Mouse (Mus musculus): ENCODE results near the gene Gm32742. TPM values are rescaled to one million over a fixed set of nuclear protein-coding genes. Genes with fewer than 3 reads are reported as not detected.

Gene Gm32742
- polyA plus RNA-seq, 1 experiment from 2014 or later = 0.01 TPM

DNA sequence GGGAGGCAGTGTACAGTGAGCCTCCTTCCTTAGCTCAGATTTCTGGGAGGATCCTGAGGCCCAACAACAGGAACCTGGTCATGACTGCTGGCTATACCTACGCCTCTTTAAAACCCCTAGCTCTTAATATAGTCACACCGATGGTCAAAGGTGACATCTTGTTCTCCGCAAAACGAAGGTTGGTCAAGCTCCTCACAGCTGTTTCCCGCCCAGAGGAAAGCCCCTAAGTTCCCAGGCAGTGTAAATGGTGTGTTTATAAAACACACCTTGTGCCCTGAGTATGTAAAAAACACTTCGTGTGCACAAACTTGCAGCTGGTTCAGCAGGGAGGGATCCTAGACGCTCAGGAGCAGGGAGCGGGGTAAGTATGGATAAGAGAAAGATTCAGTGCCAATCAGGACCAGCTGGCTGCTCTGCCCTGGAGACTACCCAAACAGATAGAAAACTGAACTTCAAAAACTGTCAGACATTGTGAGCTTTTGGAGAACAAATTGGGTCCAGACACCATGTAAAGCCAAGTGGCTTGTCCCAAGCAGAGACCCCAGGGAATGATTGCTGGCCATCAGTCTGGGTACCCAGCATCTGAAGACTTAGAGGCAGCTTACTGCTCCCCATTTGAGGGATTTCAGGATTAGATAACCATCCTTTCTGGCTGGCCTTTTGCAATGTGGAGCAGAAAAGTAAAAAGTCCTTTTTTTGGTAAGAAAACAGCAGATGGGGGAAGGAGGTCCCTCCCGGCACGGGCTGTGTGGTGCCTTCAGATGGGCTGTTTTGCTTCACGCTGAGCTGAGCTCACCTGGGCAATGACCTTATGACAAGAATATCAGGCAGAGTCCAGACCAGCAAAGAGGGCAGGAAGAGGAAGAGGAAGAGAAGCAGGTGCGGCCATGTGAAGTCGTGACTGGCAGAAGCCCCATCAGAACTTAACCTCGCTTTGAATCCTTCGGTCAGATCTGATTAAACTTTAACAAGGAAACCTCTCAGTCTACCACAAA lies 17.7 kb upstream of the Gm32742 start:
- Histone ChIP-seq H3K4me2 (ENCODE audit: low read depth, low read length) (no peak overlapping the region), H3K9ac (ENCODE audit: low read depth, low read length) (no peak overlapping the region), H3K36me3 (ENCODE audit: control insufficient read depth, insufficient read depth, low read length) (no peaks in the 10 kb centered on the region), H3K4me1 (ENCODE audit: control insufficient read depth, insufficient read depth, low read length) (no peaks in the 10 kb centered on the region), H3K4me3 (ENCODE audit: low read length) (no peak overlapping the region), H3K27me3 (replicated peaks; ENCODE audit: control insufficient read depth, insufficient read depth, low read length) (no peaks in the 10 kb centered on the region), H3K9me3 (ENCODE audit: control insufficient read depth, low read length) (no peaks in the 10 kb centered on the region), H3K27ac (ENCODE audit: low read length) (no peak overlapping the region)
- ATAC-seq = no peak
- 69% methylated on average over 15 of the region's 15 CpGs for WGBS

DNA sequence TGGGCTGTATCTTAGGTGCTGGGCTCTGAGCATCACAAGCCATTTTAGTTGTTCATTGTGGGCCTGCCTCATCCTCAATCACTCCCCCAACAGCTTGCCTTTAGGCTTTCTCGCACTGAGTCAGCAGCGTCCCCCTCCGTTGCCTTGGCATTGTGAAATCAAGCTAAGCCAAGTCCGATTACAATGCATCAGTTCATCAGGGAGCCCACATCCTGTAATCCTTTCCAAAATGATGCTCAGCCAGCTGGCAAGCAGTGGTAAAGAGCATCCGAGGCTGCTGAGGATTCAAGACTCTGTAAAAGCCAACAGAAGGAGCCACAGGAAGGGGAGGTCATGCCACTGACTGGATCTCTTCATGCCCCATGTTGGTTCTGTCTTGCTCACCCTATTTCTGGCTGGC lies 15.3 kb upstream of the Gm32742 start:
- no peak overlapping the region for H3K27ac ChIP-seq (ENCODE audit: low read length)
- H3K4me2 ChIP-seq (ENCODE audit: low read depth, low read length) = no peak overlapping the region
- ATAC-seq = no peak
- WGBS = 74% methylated on average over 5 of the region's 5 CpGs
- H3K9ac ChIP-seq (ENCODE audit: low read depth, low read length) = no peak overlapping the region
- no peak overlapping the region for H3K4me3 ChIP-seq (ENCODE audit: low read length)
- no peaks in the 10 kb centered on the region for H3K9me3 ChIP-seq (ENCODE audit: control insufficient read depth, low read length)
- no peaks in the 10 kb centered on the region for H3K27me3 ChIP-seq (replicated peaks; ENCODE audit: control insufficient read depth, insufficient read depth, low read length)
- no peaks in the 10 kb centered on the region for H3K36me3 ChIP-seq (ENCODE audit: control insufficient read depth, insufficient read depth, low read length)
- H3K4me1 ChIP-seq (ENCODE audit: control insufficient read depth, insufficient read depth, low read length) = no peaks in the 10 kb centered on the region

DNA sequence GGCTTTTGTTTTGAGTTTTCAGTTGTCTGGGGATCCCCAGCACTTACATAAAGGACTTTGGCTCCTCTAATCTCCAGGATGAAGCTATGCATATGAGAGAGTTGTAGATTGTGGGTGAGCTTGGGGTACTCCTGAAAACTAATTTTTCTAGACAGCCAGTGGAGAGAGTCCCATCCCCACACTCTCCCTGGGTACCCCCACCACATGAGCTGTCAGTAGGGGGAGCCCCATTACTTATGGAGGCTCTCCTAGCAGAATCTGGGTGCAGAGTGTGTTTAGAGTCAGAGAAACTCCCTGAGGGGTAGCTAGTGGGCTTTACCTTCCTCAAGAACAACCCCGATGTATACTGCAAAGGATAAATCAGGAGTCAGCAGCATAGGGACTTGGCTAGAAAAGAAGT lies 13.0 kb upstream of the Gm32742 start:
- Histone ChIP-seq H3K4me1 (ENCODE audit: control insufficient read depth, insufficient read depth, low read length) (no peaks in the 10 kb centered on the region), H3K36me3 (ENCODE audit: control insufficient read depth, insufficient read depth, low read length) (no peaks in the 10 kb centered on the region)
- 89% methylated on average over 1 of the region's 1 CpGs for WGBS

DNA sequence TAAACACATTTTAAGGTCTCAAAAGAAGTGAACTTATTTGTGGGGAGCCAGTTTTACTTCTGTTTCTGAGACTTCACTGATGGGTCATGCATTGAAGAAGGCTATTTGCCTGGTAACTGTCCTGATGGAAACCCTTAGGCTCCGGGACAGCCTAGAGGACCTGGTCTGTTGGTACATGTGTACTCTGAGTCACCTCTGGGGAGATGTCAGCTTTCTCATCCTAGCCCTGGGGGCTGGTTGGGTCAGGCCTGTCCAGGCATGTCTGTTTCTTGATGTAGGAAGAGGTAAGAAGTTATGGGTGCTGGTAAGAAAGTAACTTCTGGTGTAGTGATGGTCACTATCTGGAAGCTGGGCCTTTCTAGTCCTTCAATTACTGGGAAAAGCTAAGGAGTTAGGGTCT lies 10.4 kb upstream of the Gm32742 start:
- Histone ChIP-seq H3K36me3 (ENCODE audit: control insufficient read depth, insufficient read depth, low read length) (no peaks in the 10 kb centered on the region), H3K9ac (ENCODE audit: low read depth, low read length) (no peak overlapping the region), H3K9me3 (ENCODE audit: control insufficient read depth, low read length) (no peaks in the 10 kb centered on the region), H3K27ac (ENCODE audit: low read length) (no peak overlapping the region), H3K4me1 (ENCODE audit: control insufficient read depth, insufficient read depth, low read length) (no peaks in the 10 kb centered on the region), H3K4me2 (ENCODE audit: low read depth, low read length) (no peak overlapping the region), H3K27me3 (replicated peaks; ENCODE audit: control insufficient read depth, insufficient read depth, low read length) (no peaks in the 10 kb centered on the region), H3K4me3 (ENCODE audit: low read length) (no peak overlapping the region)
- no peak for ATAC-seq
- 97% methylated on average over 1 of the region's 1 CpGs for WGBS

More for the DNA sequence above, 13.0 kb upstream of the Gm32742 start:
- Histone ChIP-seq H3K27ac (ENCODE audit: low read length) (no peak overlapping the region), H3K4me3 (ENCODE audit: low read length) (no peak overlapping the region), H3K9ac (ENCODE audit: low read depth, low read length) (no peak overlapping the region), H3K4me2 (ENCODE audit: low read depth, low read length) (no peak overlapping the region), H3K27me3 (replicated peaks; ENCODE audit: control insufficient read depth, insufficient read depth, low read length) (no peaks in the 10 kb centered on the region), H3K9me3 (ENCODE audit: control insufficient read depth, low read length) (no peaks in the 10 kb centered on the region)
- ATAC-seq = no peak

DNA sequence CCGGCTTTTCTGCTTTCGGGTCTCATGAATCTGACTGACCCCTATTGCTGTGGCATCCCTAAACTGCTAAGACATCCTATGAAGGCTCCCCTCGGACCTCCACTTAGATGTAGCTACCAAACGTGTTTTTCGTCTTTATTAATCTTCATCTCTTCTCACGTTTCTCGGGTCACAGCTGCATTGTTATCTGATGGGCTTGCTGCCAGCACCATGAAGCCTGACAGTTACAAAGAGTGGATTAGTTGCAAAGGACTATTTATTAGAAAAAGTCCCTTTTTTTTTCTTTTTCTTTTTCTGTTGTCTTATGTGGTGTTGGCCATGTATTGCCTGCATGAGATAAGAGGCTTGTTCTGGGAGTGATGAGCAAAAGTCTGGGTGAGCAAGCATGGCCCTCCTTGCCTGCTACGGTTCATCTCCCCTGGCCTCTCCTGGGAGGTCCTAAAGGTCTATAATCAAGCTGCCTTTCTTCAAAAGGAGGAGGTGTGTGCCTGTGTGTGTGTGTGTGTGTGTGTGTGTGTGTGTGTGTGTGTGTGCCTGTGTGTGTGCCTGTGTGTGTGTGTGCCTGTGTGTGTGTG lies 9.7 kb upstream of the Gm32742 start:
- ATAC-seq = 0 out of 2 replicates have a peak, but pooled peaks have one; percentile 18
- Histone ChIP-seq H3K9me3 (ENCODE audit: control insufficient read depth, low read length) (no peaks in the 10 kb centered on the region), H3K4me3 (ENCODE audit: low read length) (no peak overlapping the region), H3K9ac (ENCODE audit: low read depth, low read length) (no peak overlapping the region), H3K27ac (ENCODE audit: low read length) (no peak overlapping the region), H3K4me1 (ENCODE audit: control insufficient read depth, insufficient read depth, low read length) (no peaks in the 10 kb centered on the region), H3K36me3 (ENCODE audit: control insufficient read depth, insufficient read depth, low read length) (no peaks in the 10 kb centered on the region), H3K27me3 (replicated peaks; ENCODE audit: control insufficient read depth, insufficient read depth, low read length) (no peaks in the 10 kb centered on the region), H3K4me2 (ENCODE audit: low read depth, low read length) (no peak overlapping the region)
- WGBS = 42% methylated on average over 8 of the region's 8 CpGs

DNA sequence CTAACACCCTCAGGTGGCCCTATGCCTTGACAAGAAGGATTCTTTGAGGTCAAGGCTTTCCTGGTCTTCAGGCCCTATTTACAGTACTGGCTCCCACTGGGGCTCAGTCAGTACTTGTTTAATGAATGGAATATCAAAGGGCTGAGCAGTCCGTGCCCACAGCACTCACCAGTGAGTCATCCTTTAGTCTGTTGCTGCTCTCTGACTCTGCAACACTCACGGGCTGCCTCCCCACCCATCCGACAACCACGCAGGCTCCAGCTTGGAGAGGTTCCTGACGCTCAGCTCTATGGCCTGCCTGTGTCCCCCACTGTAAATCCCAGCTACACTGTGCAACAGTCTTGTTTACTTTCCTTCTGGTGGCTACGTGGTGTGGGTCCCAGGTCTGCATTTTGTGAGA lies 5.0 kb upstream of the Gm32742 start:
- no peak for ATAC-seq
- Histone ChIP-seq H3K9me3 (ENCODE audit: control insufficient read depth, low read length) (no peaks in the 10 kb centered on the region), H3K27me3 (replicated peaks; ENCODE audit: control insufficient read depth, insufficient read depth, low read length) (no peaks in the 10 kb centered on the region), H3K4me2 (ENCODE audit: low read depth, low read length) (no peak overlapping the region), H3K9ac (ENCODE audit: low read depth, low read length) (no peak overlapping the region), H3K36me3 (ENCODE audit: control insufficient read depth, insufficient read depth, low read length) (no peaks in the 10 kb centered on the region), H3K4me1 (ENCODE audit: control insufficient read depth, insufficient read depth, low read length) (no peaks in the 10 kb centered on the region), H3K4me3 (ENCODE audit: low read length) (no peak overlapping the region), H3K27ac (ENCODE audit: low read length) (no peak overlapping the region)
- WGBS = 59% methylated on average over 6 of the region's 6 CpGs

DNA sequence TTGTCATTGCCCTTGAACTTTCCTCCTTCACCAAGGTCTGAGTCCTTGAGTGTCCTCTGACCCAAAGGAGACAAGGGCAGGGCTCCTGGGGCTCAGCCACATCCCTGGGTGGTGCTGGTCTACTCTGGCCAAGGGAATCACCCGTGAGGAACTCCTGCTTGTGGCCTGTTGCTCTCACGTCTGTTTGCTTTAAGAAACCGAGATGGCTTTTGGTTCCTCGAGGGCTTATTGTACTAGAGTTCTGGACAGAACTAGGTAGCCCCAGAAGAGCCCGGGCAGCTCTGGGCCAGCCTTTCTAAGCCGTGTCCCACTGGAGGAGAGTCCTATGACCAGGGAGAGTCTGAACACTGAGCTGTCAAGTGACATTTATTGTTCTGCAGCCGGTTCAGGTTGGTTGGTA lies 3.8 kb upstream of the Gm32742 start:
- no peak overlapping the region for H3K27ac ChIP-seq (ENCODE audit: low read length)
- no peak overlapping the region for H3K4me3 ChIP-seq (ENCODE audit: low read length)
- no peak for ATAC-seq

DNA sequence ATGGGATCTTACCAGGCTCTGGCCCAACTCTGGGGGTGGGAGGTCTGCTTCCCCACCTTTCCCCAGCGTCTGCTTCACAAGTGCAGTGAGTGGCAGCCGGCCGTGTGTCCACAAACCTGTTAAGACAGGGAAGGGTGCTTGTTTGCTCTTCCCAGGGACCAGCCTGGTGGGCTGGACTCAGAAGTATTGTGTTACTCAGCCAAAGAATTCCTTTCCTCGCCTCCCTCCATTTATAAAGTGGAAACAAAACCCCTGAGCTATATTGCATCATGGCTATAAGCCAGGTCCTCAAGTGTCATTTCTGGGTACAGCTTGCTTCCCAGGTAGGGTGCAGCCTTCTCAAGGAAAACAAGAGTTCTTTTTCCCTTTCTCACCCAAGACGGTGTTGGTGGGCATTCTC lies 3.4 kb upstream of the Gm32742 start:
- no peak overlapping the region for H3K4me3 ChIP-seq (ENCODE audit: low read length)
- H3K4me1 ChIP-seq (ENCODE audit: control insufficient read depth, insufficient read depth, low read length) = no peaks in the 10 kb centered on the region
- no peak overlapping the region for H3K27ac ChIP-seq (ENCODE audit: low read length)
- H3K9ac ChIP-seq (ENCODE audit: low read depth, low read length) = no peak overlapping the region
- no peaks in the 10 kb centered on the region for H3K27me3 ChIP-seq (replicated peaks; ENCODE audit: control insufficient read depth, insufficient read depth, low read length)
- H3K36me3 ChIP-seq (ENCODE audit: control insufficient read depth, insufficient read depth, low read length) = no peaks in the 10 kb centered on the region
- ATAC-seq = no peak
- 61% methylated on average over 5 of the region's 5 CpGs for WGBS
- no peaks in the 10 kb centered on the region for H3K9me3 ChIP-seq (ENCODE audit: control insufficient read depth, low read length)
- H3K4me2 ChIP-seq (ENCODE audit: low read depth, low read length) = no peak overlapping the region

More for the DNA sequence above, 3.8 kb upstream of the Gm32742 start:
- Histone ChIP-seq H3K27me3 (replicated peaks; ENCODE audit: control insufficient read depth, insufficient read depth, low read length) (no peaks in the 10 kb centered on the region), H3K9ac (ENCODE audit: low read depth, low read length) (no peak overlapping the region), H3K4me1 (ENCODE audit: control insufficient read depth, insufficient read depth, low read length) (no peaks in the 10 kb centered on the region), H3K9me3 (ENCODE audit: control insufficient read depth, low read length) (no peaks in the 10 kb centered on the region), H3K4me2 (ENCODE audit: low read depth, low read length) (no peak overlapping the region), H3K36me3 (ENCODE audit: control insufficient read depth, insufficient read depth, low read length) (no peaks in the 10 kb centered on the region)
- 76% methylated on average over 7 of the region's 7 CpGs for WGBS

DNA sequence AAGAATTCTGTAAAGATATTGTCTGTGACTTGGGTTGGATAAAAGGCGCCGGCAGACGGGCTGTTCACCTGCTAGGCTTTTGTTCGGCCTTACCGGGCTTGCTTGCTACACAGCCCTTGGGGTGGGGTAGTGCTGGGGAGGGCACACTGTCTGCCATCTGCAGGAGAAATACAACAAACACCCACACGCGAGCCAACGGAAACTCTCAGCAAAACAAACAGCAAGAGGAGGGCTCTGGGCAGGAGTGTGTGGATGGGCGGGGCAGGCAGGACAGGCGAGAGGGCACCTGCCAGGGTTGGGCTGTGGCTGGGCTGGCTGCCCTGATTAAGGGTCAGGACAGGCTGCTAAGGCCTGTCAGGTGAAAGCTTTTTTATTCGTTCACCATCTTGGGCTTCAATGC lies 2.6 kb upstream of the Gm32742 start:
- peak; percentile 56; the same call in 1 of the 2 replicates for ATAC-seq
- Histone ChIP-seq H3K9ac (ENCODE audit: low read depth, low read length) (no peak overlapping the region), H3K27ac (ENCODE audit: low read length) (no peak overlapping the region), H3K4me3 (ENCODE audit: low read length) (no peak overlapping the region), H3K4me2 (ENCODE audit: low read depth, low read length) (no peak overlapping the region), H3K4me1 (ENCODE audit: control insufficient read depth, insufficient read depth, low read length) (no peaks in the 10 kb centered on the region), H3K27me3 (replicated peaks; ENCODE audit: control insufficient read depth, insufficient read depth, low read length) (no peaks in the 10 kb centered on the region), H3K36me3 (ENCODE audit: control insufficient read depth, insufficient read depth, low read length) (no peaks in the 10 kb centered on the region), H3K9me3 (ENCODE audit: control insufficient read depth, low read length) (no peaks in the 10 kb centered on the region)
- WGBS = 51% methylated on average over 11 of the region's 11 CpGs

All from intestine, embryonic 16.5 days (tissue).